Mouse (Mus musculus): ENCODE measurements around the gene Tacstd2. TPM values are rescaled to one million over a fixed set of nuclear protein-coding genes. Genes with fewer than 3 reads are reported as not detected.

Gene Tacstd2
- total RNA-seq (2014; rRNA removed) (1.4 and 2.0 TPM in 2 replicates), polyA plus RNA-seq (2015; fragmentation: Nextera tagmentation; extraction: Ambion mirVana) (1.6 and 2.0 TPM in 2 replicates)

GRCm38 (mm10) chr6:67535777-67536054 is at the start of gene Tacstd2:
Gene Tacstd2 (minus strand): TSS chr6:67535796.
- Histone ChIP-seq H3K27ac (ENCODE audit: low read depth, low read length) (no peak within 1 kb of the TSS), H3K4me2 (ENCODE audit: low read depth) (peak within 1 kb of the TSS; percentile 67), H3K4me1 (ENCODE audit: insufficient read depth) (no peaks in the 10 kb centered on the region), H3K27me3 (ENCODE audit: insufficient read depth, low read length) (peaks cover 49% of the 10 kb centered on the region), H3K9me3 (ENCODE audit: low read length) (no peaks in the 10 kb centered on the region), H3K4me3 (ENCODE audit: low read depth, low read length) (peak within 1 kb of the TSS; percentile 39), H3K9ac (peak within 1 kb of the TSS; percentile 43), H3K36me3 (ENCODE audit: insufficient read depth) (no peaks in the 10 kb centered on the region)
- TF ChIP-seq CTCF (IDR thresholded peaks at IDR 0.05; ENCODE audit: low read depth), result no peak
- ATAC-seq, result peak; percentile 8; the same call in 1 of the 2 replicates
- DNase-seq, result no peak
- WGBS, result 4% methylated on average over 8 of the region's 8 CpGs

- DNase-seq (no peak), ATAC-seq (no peak)
- no peaks in the 10 kb centered on the region for H3K9me3 ChIP-seq (ENCODE audit: low read length)
- H3K27me3 ChIP-seq (ENCODE audit: insufficient read depth, low read length), result no peaks in the 10 kb centered on the region
- no peak overlapping the region for H3K27ac ChIP-seq (ENCODE audit: low read depth, low read length)
- H3K36me3 ChIP-seq (ENCODE audit: insufficient read depth), result no peaks in the 10 kb centered on the region
- no peak overlapping the region for H3K4me3 ChIP-seq (ENCODE audit: low read depth, low read length)
- H3K9ac ChIP-seq, result no peak overlapping the region
- WGBS, result 93% methylated on average over 3 of the region's 3 CpGs
- no peaks in the 10 kb centered on the region for H3K4me1 ChIP-seq (ENCODE audit: insufficient read depth)
- H3K4me2 ChIP-seq (ENCODE audit: low read depth), result no peak overlapping the region
- no peak for TF ChIP-seq CTCF (IDR thresholded peaks at IDR 0.05; ENCODE audit: low read depth)
These were observed 30.7 kb upstream of the Tacstd2 start for GRCm38 (mm10) chr6:67566270-67566669.

- no peak overlapping the region for H3K4me2 ChIP-seq (ENCODE audit: low read depth)
- DNase-seq, result no peak
- H3K27ac ChIP-seq (ENCODE audit: low read depth, low read length), result no peak overlapping the region
- H3K27me3 ChIP-seq (ENCODE audit: insufficient read depth, low read length), result no peaks in the 10 kb centered on the region
- no peak for TF ChIP-seq CTCF (IDR thresholded peaks at IDR 0.05; ENCODE audit: low read depth)
- H3K9ac ChIP-seq, result no peak overlapping the region
- ATAC-seq, result no peak
- H3K4me3 ChIP-seq (ENCODE audit: low read depth, low read length), result no peak overlapping the region
- no peaks in the 10 kb centered on the region for H3K36me3 ChIP-seq (ENCODE audit: insufficient read depth)
- no peaks in the 10 kb centered on the region for H3K4me1 ChIP-seq (ENCODE audit: insufficient read depth)
- H3K9me3 ChIP-seq (ENCODE audit: low read length), result no peaks in the 10 kb centered on the region
These were observed 19.8 kb upstream of the Tacstd2 start for GRCm38 (mm10) chr6:67555376-67555775.

DNA sequence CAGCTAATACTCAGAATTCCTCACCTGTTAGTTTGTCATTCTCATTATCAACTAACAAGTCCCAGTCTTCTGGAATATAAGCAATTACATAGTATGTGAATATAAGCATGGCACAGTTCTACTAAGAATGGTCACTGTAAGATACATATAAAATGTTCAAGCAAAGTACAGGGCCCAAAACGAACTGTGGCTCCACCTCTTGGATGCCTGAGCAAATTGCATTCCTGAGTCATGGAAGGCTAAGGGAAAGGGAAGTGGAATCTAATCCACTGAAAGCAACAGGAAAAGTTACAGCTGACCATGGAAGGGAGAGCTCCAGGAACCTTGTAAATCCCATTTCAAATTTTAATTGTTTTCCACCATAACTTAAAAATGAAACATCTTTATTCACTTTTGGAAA is 14.0 kb upstream of the Tacstd2 start:
- Histone ChIP-seq H3K27me3 (ENCODE audit: insufficient read depth, low read length) (no peaks in the 10 kb centered on the region), H3K27ac (ENCODE audit: low read depth, low read length) (no peak overlapping the region), H3K4me2 (ENCODE audit: low read depth) (no peak overlapping the region), H3K4me3 (ENCODE audit: low read depth, low read length) (no peak overlapping the region), H3K4me1 (ENCODE audit: insufficient read depth) (no peaks in the 10 kb centered on the region), H3K36me3 (ENCODE audit: insufficient read depth) (no peaks in the 10 kb centered on the region), H3K9me3 (ENCODE audit: low read length) (no peaks in the 10 kb centered on the region), H3K9ac (no peak overlapping the region)
- ATAC-seq (no peak), DNase-seq (no peak)
- WGBS, result 17% methylated on average over 1 of the region's 1 CpGs
- no peak; the same call in 1 of the 2 replicates for TF ChIP-seq CTCF (IDR thresholded peaks at IDR 0.05; ENCODE audit: low read depth)

DNA sequence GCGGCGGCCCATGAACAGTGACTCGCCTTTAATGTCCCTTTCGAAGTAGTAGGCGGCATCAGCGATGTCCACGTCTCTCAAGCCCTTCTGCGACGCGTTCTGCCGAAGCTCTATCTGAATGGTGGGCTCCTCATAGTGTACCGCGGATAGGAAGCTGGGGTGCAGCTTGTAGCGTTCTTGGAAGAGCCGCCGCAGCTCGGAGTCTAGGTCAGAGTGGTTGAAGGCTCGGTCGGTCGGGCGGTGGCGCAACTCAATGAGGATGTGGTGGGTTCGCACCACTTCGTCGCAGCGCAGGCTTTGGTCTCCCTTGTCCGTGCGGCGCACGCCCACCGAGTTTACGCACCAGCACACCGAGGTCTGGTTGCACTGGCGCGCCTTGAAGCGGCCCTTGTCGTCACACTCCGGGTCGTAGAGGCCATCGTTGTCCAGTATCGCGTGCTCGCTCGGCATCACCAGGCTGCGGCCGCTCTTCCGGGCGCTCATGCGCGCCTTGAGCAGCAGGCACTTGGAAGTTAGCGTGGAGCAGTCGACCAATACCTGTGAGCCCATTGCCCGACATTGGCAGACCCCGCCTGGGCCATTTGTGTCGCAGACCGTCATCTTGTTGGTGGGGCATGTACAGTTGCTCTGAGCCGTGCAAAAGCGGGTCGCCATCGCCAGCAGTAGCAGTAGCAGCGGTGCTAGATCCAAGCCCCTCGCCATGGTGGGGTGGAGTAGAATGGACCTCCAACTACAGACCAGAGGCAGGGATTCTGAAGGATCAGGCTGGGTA is 405 bp downstream of the Tacstd2 start:
- peak; percentile 69 for ATAC-seq
- H3K4me1 ChIP-seq (ENCODE audit: insufficient read depth), result no peaks in the 10 kb centered on the region
- H3K27ac ChIP-seq (ENCODE audit: low read depth, low read length), result no peak overlapping the region
- TF ChIP-seq CTCF (IDR thresholded peaks at IDR 0.05; ENCODE audit: low read depth), result no peak
- no peaks in the 10 kb centered on the region for H3K9me3 ChIP-seq (ENCODE audit: low read length)
- H3K9ac ChIP-seq, result peak overlapping the region; percentile 43
- peak overlapping the region; percentile 67 for H3K4me2 ChIP-seq (ENCODE audit: low read depth)
- H3K36me3 ChIP-seq (ENCODE audit: insufficient read depth), result no peaks in the 10 kb centered on the region
- peaks cover 49% of the 10 kb centered on the region for H3K27me3 ChIP-seq (ENCODE audit: insufficient read depth, low read length)
- peak; percentile 41 for DNase-seq
- 1% methylated on average over 62 of the region's 62 CpGs for WGBS
- H3K4me3 ChIP-seq (ENCODE audit: low read depth, low read length), result peak overlapping the region; percentile 39

DNA sequence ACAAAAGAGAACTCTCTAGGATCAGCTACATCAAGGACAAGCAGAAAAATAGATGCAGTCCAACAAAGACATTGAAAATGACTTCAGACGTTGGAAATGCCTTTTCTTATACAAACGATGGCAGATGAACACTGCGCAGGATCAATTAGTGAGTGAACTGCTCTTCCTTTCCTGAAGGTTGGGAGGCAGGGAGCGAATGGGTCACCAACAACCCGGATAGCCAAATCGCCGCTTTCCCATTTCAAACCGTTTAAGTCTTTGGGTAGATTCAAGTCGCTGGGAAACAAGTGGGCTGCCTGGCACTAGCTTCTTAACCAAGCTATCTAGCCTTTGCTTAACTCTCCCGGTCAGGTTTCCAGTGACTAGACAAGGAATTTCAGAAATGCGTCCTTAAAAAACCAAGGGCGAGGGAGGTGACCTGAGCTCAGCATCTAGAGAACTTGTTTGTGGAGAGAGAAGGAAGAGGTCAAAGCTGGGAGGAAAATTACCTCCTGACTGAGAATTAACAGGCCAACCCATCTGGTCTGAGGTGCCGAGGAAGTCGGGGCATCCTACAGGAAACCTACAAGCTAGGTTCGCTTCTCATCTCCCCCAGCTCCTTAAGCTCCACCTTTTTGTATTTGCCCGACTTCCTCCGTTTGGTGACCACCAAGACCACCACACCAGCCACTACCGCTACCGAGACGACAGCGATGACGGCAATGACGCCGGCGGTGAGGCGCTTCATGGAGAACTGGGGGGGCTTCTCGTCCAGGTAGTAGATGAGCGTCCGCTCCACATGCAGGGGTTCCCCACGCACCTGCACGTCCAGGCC is 1.2 kb downstream of the Tacstd2 start:
- WGBS, result 7% methylated on average over 31 of the region's 31 CpGs
- Histone ChIP-seq H3K27ac (ENCODE audit: low read depth, low read length) (no peak overlapping the region), H3K9me3 (ENCODE audit: low read length) (no peaks in the 10 kb centered on the region), H3K4me3 (ENCODE audit: low read depth, low read length) (peak overlapping the region; percentile 39), H3K4me2 (ENCODE audit: low read depth) (peak overlapping the region; percentile 67), H3K36me3 (ENCODE audit: insufficient read depth) (no peaks in the 10 kb centered on the region), H3K4me1 (ENCODE audit: insufficient read depth) (no peaks in the 10 kb centered on the region), H3K27me3 (ENCODE audit: insufficient read depth, low read length) (peaks cover 49% of the 10 kb centered on the region), H3K9ac (peak overlapping the region; percentile 43)
- ATAC-seq, result peak; percentile 25; the same call in 1 of the 2 replicates
- peak; percentile 26 for DNase-seq
- TF ChIP-seq CTCF (IDR thresholded peaks at IDR 0.05; ENCODE audit: low read depth), result no peak
